Mouse (Mus musculus) G1E (cell line): ENCODE results near the gene Gadd45a.

Experiments
- CTCF ChIP-seq: IDR thresholded peaks from 2 replicates; pipeline ENCODE4 v1.5.1; 2012; ENCODE audit warnings: low read depth, low read length, inconsistent platforms, mixed read lengths
- GATA1 ChIP-seq: IDR thresholded peaks from 2 replicates; pipeline ENCODE4 v1.6.1; 2012; ENCODE audit warnings: borderline replicate concordance, low read length, inconsistent platforms, mixed read lengths

DNA sequence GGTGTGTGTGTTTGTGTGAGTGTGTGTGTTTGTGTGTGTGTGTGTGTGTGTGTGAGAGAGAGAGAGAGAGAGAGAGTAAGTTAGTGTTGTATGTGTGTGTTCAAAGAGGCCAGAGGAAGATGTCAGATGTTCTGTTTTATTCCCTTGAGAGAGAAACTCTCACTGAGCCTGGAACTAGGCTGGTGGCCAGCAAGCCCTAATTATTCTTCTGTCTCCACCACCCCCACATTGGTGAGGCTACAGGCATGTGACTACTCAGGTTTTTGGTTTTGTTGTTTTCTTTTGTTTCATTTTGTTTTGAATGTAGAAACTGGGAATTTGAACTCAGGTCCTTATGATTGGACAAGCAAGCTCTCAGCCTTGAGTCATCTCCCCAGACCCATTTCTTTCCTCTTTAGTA is 37.6 kb upstream of the Gadd45a start:
- TF ChIP-seq CTCF (no peak), GATA1 (no peak)
